Mouse (Mus musculus): ENCODE results near the gene Acadsb.

Acadsb gene

GRCm38 (mm10) chr7:131465117-131465601, 54.8 kb downstream of the Acadsb start:
- no peak for DNase-seq (ENCODE audit: low spot score in 2 of 2)

GRCm38 (mm10) chr7:131465735-131466134, 55.3 kb downstream of the Acadsb start:
- DNase-seq (ENCODE audit: low spot score in 2 of 2), result no peak

- DNase-seq (ENCODE audit: low spot score in 2 of 2), result no peak
Observed at GRCm38 (mm10) chr7:131467312-131467711, 56.9 kb downstream of the Acadsb start.

- no peak for DNase-seq (ENCODE audit: low spot score in 2 of 2)
Observed at GRCm38 (mm10) chr7:131469506-131469905, 59.1 kb downstream of the Acadsb start.

DNA sequence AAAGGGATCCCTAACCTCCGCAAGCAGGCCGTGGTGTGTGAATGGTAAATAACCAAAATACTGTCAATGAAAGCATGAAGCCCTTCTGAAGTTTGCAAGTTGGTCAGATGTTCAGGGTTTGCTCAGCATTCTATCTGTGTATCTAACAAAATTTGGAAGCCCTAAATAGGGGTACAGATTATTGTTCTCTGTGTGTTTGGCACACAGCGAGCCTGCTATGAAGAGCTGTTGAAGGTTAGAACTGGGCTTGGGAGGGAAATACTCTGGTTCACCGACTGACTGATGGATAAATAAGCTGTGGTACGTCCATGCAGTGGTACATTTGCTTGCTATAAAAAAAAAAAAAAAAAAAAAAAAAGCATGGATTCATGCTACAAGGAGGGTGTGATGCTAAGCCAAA, 61.1 kb downstream of the Acadsb start:
- DNase-seq (ENCODE audit: low spot score in 2 of 2), result no peak

- no peak for DNase-seq (ENCODE audit: low spot score in 2 of 2)
Observed at GRCm38 (mm10) chr7:131477140-131477539, 66.7 kb downstream of the Acadsb start.

- DNase-seq (ENCODE audit: low spot score in 2 of 2), result no peak
Observed at GRCm38 (mm10) chr7:131478403-131478802, 68.0 kb downstream of the Acadsb start.

All from right cerebral cortex, postnatal 10 days (tissue).